Mouse (Mus musculus): ENCODE results near the gene Mpg.
"Not testable (repeated sequence)": the region's sequence is repeated elsewhere in the genome, so short reads cannot be mapped to it uniquely, and the experiment has no call there.

DNA sequence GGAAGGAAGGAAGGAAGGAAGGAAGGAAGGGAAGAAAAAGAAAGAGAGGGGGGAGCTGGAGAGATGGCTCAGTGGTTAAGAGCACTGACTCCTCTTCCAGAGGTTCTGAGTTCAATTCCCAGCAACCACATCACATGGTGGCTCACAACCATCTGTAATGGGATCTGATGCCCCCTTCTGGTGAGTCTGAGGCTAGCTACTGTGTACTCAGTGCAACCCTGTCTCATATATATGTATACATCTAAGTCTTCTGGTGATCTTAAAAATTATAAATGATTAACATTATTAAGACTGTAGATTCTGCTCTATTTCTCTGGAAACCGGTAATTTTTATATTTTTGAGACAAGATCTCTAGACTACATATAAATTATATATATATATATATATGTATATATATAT, 25.3 kb upstream of the Mpg start:
- TF ChIP-seq CTCF, POLR2A (IDR thresholded peaks at IDR 0.05; ENCODE audit: insufficient read depth, low read depth, low read length): not testable (repeated sequence)
